Mouse (Mus musculus): Measurements from ENCODE around the gene Shc4.

GRCm38 (mm10) chr2:125604646-125605045, 119.3 kb downstream of the Shc4 start:
- peak; percentile 75 for TF ChIP-seq CTCF (IDR thresholded peaks at IDR 0.05; ENCODE audit: low read depth)
- TF ChIP-seq EP300 (IDR thresholded peaks at IDR 0.05; ENCODE audit: low read depth) = no peak

All from liver, postnatal 0 days (tissue).